Mouse (Mus musculus) retina, postnatal 1 day (tissue): ENCODE results near the gene Gopc.
"Not testable (repeated sequence)": the region's sequence is repeated elsewhere in the genome, so short reads cannot be mapped to it uniquely, and the experiment has no call there.

ENCODE experiments used
- DNase-seq: peaks from one replicate; pipeline ENCODE4 v3.0.0-alpha.2; 2012

The Gopc gene

DNA sequence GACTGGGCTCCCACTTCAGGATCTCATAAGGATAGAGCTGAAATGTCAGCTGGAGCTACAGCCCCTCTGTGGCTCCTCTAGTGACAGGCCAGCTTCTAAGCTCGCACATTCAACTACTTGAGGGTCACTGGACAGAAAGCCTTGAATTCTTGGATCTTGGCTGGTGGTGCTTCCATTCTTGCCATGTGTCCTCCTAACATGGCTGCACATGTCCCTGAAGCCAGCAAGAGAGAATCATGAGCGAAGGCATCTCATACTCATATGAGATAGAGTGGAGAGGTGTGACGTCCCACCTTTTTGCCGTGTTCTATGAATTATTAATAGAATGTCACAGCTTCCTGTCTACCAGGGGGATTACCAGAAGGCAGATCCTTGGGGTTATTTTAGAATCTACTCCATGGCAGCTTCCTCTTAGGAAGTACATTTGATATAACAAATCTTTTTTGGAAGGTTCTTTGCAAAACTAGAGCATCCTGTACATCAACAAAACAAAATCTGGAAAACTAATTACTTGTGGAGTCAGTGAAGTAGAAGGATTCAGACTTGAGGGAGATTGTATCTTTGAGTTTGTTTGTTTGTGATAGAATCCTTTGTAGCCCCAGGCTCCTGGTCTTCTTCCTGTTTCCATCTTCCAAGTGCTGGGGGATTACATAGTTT lies 87.9 kb downstream of the Gopc start:
- DNase-seq, result no peak

GRCm38 (mm10) chr10:52292391-52292790 lies 89.5 kb downstream of the Gopc start:
- not testable (repeated sequence) for DNase-seq

GRCm38 (mm10) chr10:52289261-52289660 lies 92.7 kb downstream of the Gopc start:
- DNase-seq, result no peak

DNA sequence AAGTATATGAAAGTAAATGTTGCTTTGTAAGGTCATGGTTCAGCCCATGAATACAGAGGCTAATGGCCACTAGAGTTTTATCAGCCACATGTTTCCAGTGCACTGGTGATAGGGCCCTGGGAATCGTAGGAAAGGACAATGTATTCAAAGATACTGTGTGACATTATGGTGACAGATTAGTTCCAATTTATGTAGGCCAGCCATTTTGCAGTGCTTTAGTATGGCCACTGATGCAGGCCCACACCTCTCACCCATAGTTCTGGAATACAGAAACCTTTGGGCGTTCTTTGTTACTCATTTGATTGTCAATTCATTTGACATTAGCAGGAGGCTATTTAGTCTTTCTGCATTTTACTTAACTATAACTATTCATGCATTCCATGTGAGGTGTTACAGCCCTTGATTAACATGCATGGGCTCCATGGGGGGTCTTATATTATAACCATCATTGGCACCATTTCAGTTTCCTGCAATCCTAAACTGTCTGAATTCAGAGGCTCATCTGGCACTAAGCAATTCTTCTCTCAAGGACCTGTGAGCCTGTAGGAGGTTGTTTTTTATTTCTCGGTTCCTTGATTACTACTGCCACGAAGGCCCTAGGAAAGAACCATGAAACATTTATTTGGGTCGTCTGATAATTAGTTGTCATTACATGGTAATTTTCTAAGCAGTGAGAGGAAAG lies 93.9 kb downstream of the Gopc start:
- no peak for DNase-seq
